Mouse (Mus musculus) CD8-positive naive resting alpha-beta T cell, adult 2 months (primary cell): ENCODE measurements around the gene Gm17027.
"Not testable (repeated sequence)": the region's sequence is repeated elsewhere in the genome, so short reads cannot be mapped to it uniquely, and the experiment has no call there.

ENCODE experiments used
- DNase-seq, 2 experiments: peaks; one replicate each; pipeline ENCODE4 v3.0.0; 2022; ENCODE audit warnings: low read depth in 2 of 2, low spot score in 2 of 2

Gm17027 gene

DNA sequence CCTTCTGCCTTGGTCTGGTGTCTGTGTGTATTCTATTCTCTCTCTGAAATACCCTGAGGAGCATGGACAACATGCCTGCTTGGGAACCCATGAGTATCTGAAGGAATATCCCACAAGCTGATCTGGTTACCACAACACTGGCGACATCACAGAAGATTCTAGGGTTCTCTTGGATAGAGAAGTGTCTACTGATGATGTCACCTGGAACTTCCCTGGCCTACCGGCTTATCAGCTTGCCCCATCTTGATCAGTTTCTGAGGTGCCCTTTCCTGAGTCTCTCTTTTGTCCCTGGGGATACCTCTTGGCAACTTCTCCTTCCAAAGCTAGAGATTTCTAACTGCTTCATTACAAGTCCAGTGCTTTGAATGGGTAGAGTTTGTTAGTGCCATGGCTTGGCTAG, at the start of gene Gm17027:
Gm17027 (minus strand) TSS at position 101 of the 400 bp plus-strand sequence.
- DNase-seq, result not testable (repeated sequence)

DNA sequence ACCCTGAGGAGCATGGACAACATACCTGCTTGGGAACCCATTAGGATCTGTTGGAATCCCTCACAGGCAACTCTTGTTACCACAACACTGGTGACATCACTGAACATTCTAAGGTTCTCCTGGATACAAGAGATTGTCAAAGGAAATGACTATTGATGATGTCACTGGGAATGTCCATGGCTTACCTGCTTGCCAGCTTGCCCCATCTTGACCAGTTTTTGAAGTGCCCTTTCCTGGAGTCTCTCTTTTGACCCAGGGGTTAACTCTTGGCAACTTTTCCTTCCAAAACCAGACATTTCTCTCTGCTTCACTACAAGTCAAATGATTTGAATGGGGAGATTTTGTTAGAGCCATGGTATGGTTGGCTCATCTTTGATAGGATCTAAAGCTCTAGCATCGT, 28.3 kb upstream of the Gm17027 start, which contains the start of gene Gm3573:
Gm3573 (minus strand) TSS at position 101 of the 400 bp plus-strand sequence.
- DNase-seq, result not testable (repeated sequence)

DNA sequence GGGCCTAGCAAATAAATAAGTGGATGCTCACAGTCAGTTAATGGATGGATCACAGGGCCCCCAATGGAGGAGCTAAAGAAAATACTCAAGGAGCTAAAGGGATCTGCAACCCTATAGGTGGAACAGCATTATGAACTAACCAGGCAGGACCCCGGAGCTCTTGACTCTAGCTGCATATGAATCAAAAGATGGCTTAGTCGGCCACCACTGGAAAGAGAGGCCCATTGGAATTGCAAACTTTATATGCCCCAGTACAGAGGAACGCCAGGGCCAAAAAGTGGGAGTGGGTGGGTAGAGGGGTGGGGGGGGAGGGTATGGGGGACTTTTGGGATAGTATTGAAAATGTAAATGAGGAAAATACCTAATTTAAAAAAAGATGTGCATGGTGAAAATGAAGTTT, 21.5 kb upstream of the Gm17027 start:
- DNase-seq, result not testable (repeated sequence)

DNA sequence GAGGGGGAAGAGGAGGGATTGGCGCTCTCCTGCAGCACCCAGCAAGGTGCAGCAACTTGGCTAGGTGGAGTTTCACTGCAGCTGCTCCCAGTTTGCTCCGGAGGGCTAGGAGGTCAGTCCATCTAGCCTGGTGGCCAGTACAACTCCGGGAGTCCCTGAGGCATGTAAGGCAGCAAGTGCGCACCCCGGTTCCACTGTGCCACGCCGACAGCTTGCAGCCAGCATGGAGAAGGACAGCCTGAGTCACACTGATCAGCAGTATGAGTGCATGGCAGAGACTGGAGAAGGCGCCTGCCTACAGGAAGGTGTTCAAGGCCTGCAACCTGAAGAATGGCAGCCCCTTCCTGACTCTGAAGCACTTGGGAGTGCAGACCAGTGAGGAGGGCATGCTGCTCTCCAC, 27.9 kb downstream of the Gm17027 start:
- DNase-seq, result not testable (repeated sequence)

DNA sequence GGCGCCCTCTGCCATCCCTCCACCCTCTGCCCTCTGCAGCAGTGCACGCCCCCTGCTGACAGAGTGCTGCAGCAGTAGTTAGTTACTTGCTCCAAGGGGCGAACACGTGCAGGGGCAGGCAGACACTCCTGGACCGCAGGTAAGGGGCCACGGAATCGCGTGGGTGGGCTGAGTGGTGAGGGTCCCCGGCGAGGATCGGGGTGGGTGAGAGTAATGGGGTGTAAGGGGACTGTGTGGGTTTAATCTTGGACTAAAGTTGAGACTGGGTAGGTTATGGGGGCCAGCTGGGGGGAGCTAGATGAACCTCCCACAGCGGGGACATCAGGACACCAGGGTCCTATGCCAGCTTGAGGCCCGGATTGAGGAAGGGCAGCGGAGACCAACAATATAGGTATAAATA, 28.6 kb downstream of the Gm17027 start:
- DNase-seq, result not testable (repeated sequence)

DNA sequence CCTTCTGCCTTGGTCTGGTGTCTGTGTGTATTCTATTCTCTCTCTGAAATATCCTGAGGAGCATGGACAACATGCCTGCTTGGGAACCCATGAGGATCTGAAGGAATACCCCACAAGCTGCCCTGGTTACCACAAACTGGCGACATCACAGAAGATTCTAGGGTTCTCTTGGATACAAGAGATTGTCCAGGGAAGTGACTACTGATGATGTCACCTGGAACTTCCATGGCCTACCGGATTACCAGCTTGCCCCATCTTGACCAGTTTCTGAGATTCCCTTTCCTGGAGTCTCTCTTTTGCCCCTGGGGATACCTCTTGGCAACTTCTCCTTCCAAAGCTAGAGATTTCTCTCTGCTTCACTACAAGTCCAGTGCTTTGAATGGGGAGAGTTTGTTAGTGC, 45.2 kb downstream of the Gm17027 start, which contains the start of gene Gm7951:
Gm7951 (minus strand) TSS at position 101 of the 400 bp plus-strand sequence.
- DNase-seq, result not testable (repeated sequence)
